Mouse (Mus musculus): ENCODE data around the gene Wnt10a. TPM values are rescaled to one million over a fixed set of nuclear protein-coding genes. Genes with fewer than 3 reads are reported as not detected.

The Wnt10a gene
- total RNA-seq, 2 experiments from 2014 or later = 15.0 to 18.2 TPM

DNA sequence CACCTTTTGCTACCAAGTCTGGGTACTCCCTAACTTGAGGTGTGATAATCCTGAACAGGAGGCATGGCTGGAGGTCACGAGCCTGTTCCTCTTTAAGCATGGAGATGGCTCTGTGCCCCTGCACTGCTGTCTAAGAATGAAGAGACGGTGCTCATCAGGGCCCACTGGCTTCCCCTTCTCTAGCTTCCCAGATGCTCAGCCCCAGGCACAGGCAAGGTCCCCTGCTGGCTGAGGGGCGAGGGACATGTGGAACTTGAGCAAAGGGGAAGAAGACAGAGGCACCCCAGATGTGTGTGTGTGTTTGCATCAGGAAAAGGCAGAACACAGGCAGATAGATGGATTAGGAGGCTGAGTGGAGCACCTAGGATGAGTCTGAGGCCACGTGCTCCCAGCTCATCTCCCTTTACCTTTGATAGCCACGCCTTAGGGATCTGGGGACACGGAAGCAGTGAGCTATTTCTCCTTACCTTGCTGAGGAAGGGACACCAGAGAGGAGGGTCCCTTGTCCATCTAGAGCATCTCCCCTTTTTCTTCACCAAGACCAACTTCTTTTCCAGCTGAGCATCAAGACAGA lies 2.6 kb upstream of the Wnt10a start:
- no peak for TF ChIP-seq CTCF (IDR thresholded peaks at IDR 0.05)
- Histone ChIP-seq H3K4me3 (no peak overlapping the region), H3K27ac (no peak overlapping the region)
- intact Hi-C loops (cut with DNase I) = loop anchor here (1.0 kb wide), 1 partner anchor 20 kb away; no protein-coding TSS in a partner anchor
- DNase-seq (ENCODE audit: extremely low spot score in 1 of 2, low spot score in 2 of 2) = no peak

DNA sequence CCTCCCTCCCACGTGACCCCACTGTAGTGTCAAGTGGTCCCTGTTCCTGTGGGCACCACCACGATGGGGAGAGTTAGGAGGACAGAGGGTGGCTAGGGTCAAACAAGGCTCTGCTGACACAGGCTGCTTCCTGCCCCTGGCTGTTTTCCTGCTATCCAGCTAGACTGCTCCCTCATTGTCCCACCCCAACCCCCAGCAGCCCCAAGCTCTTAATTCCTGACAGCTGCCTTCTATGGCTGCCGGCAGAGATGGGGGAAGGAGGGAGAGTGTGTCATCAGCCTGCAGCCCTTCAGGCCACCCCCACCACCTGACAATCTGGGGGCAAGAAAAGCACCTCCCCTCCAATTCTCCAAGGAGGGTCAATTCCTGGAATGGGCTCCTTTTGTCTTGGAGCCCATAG lies 1.2 kb upstream of the Wnt10a start:
- intact Hi-C loops (cut with DNase I) = no loop called here
- no peak for DNase-seq (ENCODE audit: extremely low spot score in 1 of 2, low spot score in 2 of 2)
- TF ChIP-seq CTCF (IDR thresholded peaks at IDR 0.05) = no peak
- Histone ChIP-seq H3K27ac (no peak overlapping the region), H3K4me3 (no peak overlapping the region)

DNA sequence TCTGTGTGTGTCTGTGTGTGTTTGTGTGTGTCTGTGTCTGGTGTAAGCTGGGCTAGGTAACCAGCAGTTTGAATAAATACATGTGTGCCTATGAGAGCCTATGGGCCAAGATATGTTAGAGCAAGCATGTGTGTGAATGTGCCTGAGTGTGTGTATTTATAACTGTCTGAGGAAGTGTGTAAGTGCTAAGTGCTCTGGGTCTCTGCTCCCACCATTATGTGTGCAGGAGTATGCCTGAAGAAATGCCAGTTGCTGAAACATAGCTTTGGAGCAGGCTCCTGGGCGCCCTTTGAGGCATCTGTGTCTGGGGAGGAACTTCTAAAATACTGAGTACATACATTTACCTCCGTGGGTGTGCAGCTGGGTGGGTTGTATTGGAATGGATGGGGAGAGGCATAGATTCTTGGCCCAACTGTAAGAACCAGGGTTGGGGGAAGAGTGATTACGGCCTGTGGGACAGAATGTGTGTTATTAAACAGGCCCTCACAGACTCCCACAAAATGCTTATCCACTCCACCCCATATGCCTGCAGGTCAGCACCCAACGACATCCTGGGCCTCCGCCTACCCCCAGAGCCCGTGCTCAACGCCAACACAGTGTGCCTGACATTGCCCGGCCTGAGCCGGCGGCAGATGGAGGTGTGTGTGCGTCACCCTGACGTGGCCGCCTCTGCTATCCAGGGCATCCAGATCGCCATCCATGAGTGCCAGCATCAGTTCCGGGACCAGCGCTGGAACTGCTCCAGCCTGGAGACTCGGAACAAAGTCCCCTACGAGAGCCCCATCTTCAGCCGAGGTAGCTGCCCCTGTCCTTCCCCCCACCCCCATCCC lies 1.7 kb downstream of the Wnt10a start:
- TF ChIP-seq CTCF (IDR thresholded peaks at IDR 0.05) = no peak
- Histone ChIP-seq H3K27ac (no peak overlapping the region), H3K4me3 (0 out of 2 replicates have a peak overlapping the region, but pooled peaks have one; percentile 19)
- peak in 1 of 2 experiments; percentile 57 for DNase-seq (ENCODE audit: extremely low spot score in 1 of 2, low spot score in 2 of 2)
- intact Hi-C loops (cut with DNase I) = no loop called here

DNA sequence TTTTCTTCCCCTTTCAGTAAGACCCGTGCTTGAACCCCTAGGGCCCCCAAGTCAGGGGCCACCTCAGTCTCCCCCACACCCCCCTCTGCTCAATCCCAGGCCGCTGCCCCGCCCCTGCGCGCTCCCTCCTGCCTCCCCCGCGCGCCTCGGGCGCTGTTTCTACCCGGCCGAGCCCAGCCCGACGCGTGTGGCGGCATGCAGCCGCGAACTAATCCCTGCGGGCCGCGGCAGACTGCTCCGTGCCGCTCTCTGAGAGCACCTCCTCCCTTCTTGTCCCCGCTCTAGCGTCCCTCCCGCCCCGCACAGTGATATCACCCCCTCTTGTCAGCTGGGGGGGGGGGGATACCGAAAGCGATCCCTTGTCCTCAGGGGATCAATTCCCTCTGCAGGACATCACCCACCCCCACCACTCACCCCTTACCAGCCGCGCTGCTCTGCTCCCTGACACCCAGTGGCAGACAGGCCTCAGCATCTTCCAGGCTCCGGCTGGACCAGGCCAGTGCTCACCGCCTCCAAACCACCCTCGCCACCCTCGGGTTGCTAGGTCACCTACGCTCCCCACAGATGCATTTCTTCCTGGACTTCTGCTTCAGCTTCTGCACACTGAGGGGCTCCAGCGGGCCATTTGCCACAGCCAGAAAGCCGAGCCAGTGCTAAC lies 3.3 kb downstream of the Wnt10a start:
- intact Hi-C loops (cut with DNase I) = no loop called here
- TF ChIP-seq CTCF (IDR thresholded peaks at IDR 0.05) = no peak
- H3K4me3 ChIP-seq = peak overlapping the region; percentile 23; the same call in 1 of the 2 replicates
- DNase-seq (ENCODE audit: extremely low spot score in 1 of 2, low spot score in 2 of 2) = peak in 1 of 2 experiments; percentile 45
- H3K27ac ChIP-seq = peak overlapping the region; percentile 24; the same call in 1 of the 2 replicates

DNA sequence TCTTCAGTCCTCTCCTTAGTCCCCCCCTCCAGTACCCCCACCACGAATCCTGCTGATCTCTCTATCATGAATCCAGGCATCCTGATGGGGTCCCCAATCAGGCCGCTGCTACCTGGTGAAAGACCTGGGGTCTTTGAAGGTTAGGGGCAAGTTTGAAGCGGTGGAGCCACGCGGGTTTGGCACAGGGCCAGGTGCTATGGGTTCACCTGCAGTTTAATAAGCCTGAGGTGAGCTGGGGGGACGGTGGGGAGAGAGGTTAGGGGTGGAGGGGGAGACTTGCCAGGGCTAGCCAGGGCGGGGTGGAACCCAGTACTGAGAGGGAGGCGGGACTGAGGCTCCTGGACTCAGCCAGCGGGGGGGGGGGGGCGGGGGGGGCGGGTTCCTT lies 3.8 kb downstream of the Wnt10a start:
- no peak overlapping the region for H3K4me3 ChIP-seq
- TF ChIP-seq CTCF (IDR thresholded peaks at IDR 0.05) = no peak
- H3K27ac ChIP-seq = no peak overlapping the region
- DNase-seq (ENCODE audit: extremely low spot score in 1 of 2, low spot score in 2 of 2) = no peak
- intact Hi-C loops (cut with DNase I) = no loop called here

DNA sequence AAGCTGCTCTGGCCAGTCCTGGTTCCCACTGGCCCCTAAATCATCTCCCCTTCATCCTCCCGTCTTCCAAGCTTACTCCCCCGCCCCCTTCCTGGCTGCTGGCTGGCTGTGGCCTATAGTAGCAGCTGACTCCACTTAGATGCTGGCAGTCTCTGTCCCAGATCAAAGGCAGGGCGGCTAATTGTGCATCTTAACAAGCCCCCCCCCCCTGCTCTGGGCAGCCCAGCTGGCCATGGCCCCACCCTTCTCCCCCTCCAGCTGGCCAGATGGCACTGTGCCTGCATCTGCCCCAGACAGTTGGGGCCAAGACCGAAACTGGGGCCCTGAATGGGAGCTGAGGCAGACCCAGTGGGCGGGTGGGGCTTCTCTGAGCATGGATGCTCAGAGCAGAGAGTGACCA lies 6.1 kb downstream of the Wnt10a start:
- Histone ChIP-seq H3K27ac (no peak overlapping the region), H3K4me3 (no peak overlapping the region)
- TF ChIP-seq CTCF (IDR thresholded peaks at IDR 0.05) = no peak
- intact Hi-C loops (cut with DNase I) = no loop called here
- DNase-seq (ENCODE audit: extremely low spot score in 1 of 2, low spot score in 2 of 2) = peak in 1 of 2 experiments; percentile 15

DNA sequence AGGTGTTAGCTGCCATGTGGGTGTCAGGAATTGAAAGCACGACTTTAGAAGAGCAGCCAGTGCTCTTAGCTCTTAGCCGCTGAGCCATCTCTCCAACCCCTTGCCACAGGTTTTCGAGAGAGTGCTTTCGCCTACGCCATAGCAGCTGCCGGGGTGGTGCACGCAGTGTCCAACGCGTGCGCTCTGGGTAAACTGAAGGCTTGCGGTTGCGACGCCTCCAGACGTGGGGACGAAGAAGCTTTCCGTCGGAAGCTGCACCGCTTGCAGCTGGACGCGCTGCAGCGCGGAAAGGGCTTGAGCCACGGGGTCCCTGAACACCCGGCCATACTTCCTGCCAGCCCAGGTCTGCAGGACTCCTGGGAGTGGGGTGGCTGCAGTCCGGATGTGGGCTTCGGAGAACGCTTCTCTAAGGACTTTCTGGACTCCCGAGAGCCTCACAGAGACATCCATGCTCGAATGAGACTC lies 9.1 kb downstream of the Wnt10a start:
- intact Hi-C loops (cut with DNase I) = no loop called here
- Histone ChIP-seq H3K4me3 (peak overlapping the region; percentile 36), H3K27ac (peak overlapping the region; percentile 76)
- no peak for TF ChIP-seq CTCF (IDR thresholded peaks at IDR 0.05)
- DNase-seq (ENCODE audit: extremely low spot score in 1 of 2, low spot score in 2 of 2) = peak; percentile 53 to 67

DNA sequence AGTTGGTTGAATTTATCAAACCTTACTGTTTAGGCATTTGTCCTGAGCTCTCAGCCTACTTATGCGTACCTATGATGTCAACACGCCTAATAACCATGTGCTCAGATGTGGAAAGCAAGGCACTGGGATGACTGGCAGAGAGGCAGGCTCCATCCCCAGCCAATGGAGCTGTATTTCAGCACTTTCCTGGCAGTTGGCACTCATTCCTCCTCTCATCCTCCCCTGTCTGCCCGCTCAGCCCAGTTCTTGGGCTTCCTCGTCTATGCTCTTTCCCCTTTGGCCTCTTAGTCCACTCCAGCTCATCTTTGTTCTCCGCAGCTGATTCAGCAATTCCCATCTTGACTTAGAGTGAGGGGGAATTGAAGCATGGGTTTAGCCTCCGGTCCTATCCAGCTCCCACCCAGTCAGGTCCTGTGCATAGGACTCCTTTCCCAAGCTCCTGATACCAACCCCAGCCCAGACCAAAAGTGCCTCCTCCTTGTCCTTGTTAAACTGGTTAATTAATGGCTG lies 10.4 kb downstream of the Wnt10a start:
- no peak for DNase-seq (ENCODE audit: extremely low spot score in 1 of 2, low spot score in 2 of 2)
- no peak overlapping the region for H3K4me3 ChIP-seq
- no peak for TF ChIP-seq CTCF (IDR thresholded peaks at IDR 0.05)
- no peak overlapping the region; the same call in 1 of the 2 replicates for H3K27ac ChIP-seq
- intact Hi-C loops (cut with DNase I) = no loop called here

DNA sequence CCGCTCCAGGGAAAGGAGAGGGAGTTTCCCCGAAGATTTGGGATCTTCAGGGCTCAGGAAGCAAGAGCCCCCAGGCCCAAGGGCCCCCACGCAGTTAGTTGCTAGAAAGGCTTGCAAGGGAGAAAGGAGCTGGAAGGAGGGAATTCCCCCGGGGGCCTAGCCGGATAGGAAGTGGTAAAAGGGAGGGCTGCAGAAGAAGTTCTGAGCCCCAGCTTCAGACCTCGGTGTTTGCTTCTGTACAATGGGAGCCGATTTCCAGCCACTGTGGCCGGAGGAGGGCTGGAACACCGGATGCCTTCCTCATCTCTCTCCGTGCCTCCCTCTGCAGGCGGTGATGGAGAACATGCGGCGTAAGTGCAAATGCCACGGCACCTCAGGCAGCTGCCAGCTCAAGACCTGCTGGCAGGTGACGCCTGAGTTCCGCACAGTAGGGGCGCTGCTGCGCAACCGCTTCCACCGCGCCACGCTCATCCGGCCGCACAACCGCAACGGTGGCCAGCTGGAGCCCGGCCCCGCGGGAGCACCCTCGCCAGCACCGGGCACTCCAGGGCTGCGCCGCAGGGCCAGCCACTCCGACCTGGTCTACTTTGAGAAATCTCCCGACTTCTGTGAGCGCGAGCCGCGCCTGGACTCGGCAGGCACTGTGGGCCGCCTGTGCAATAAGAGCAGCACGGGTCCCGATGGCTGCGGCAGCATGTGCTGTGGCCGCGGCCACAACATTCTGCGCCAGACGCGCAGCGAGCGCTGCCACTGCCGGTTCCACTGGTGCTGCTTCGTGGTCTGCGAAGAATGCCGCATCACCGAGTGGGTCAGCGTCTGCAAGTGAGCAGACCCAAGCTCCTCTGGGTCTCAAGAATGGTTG lies 11.7 kb downstream of the Wnt10a start:
- Histone ChIP-seq H3K27ac (peak overlapping the region; percentile 88), H3K4me3 (peak overlapping the region; percentile 38)
- DNase-seq (ENCODE audit: extremely low spot score in 1 of 2, low spot score in 2 of 2) = peak; percentile 76 to 82
- TF ChIP-seq CTCF (IDR thresholded peaks at IDR 0.05) = peak; percentile 64
- intact Hi-C loops (cut with DNase I) = no loop called here

DNA sequence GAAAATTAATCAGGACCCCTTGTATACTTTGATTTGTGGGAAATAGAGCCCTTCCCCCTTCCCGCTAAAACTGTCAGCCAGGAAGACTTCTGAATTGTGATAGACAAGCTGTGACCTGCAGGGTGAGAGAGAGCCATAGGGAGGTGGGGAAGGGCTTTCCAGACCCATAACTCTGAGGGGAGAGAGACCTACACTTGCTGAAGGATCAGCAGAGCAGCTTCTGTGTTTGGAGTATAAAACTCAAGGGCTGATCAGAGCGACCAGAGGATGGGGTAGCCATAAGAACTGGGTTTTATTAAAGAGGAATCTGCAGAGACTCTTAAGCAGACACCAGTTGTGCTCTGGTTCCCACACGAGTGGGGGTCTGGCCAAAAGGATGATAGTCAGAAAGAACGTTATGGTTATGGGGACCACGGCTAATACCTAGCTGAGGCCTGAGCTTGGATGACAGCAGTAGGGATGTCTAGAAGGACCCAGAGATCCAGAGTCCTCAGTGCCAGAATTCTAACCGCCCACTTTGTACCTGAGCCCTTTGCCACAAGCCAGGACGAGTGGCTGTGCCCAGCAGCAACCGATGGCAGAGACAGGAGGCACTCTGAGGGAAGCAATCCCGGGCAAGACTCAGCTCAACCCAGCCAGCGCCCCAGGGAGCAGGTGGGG lies 13.0 kb downstream of the Wnt10a start:
- intact Hi-C loops (cut with DNase I) = no loop called here
- peak in 1 of 2 experiments; percentile 10 for DNase-seq (ENCODE audit: extremely low spot score in 1 of 2, low spot score in 2 of 2)
- no peak overlapping the region for H3K27ac ChIP-seq
- H3K4me3 ChIP-seq = no peak overlapping the region
- no peak for TF ChIP-seq CTCF (IDR thresholded peaks at IDR 0.05)

All from left cerebral cortex, adult 2 months (tissue).